Mouse (Mus musculus): Measurements from ENCODE around the gene Edn2. TPM values are rescaled to one million over a fixed set of nuclear protein-coding genes. Genes with fewer than 3 reads are reported as not detected.

Gene Edn2
- polyA plus RNA-seq, 1 experiment from 2014 or later = not detected

DNA sequence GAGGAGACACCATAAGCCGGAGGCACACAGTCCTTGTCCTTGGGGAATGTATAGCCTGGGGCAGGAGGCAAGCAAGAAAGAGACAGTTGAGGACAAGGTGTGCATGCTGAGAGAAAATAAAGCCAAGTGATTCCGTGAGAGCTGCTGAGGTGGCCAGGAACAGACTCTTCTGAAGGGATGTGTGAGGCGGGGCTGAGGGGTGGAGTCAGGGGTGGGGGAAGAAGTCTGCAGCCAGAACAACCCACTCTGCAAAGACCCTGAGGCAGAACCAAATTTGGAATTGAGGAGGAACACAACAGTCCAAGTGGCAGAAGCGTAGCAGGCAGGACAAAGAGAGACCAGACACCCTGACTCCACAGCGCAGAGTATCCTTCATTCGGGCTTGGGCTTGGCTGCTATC, 51.1 kb downstream of the Edn2 start:
- Histone ChIP-seq H3K4me1 (ENCODE audit: control insufficient read depth, insufficient read depth, low read depth, low read length) (no peaks in the 10 kb centered on the region), H3K27me3 (replicated peaks; ENCODE audit: control insufficient read depth, insufficient read depth, low read length) (no peaks in the 10 kb centered on the region; the same call in 1 of the 2 replicates), H3K9ac (ENCODE audit: low read depth, low read length) (no peak overlapping the region), H3K4me3 (ENCODE audit: low read length) (no peak overlapping the region), H3K4me2 (ENCODE audit: low read length) (no peak overlapping the region), H3K27ac (ENCODE audit: low read depth, low read length) (no peak overlapping the region), H3K36me3 (ENCODE audit: control insufficient read depth, insufficient read depth, low read length) (no peaks in the 10 kb centered on the region), H3K9me3 (ENCODE audit: control insufficient read depth, low read length) (no peaks in the 10 kb centered on the region)
- no peak for ATAC-seq
- 69% methylated on average over 6 of the region's 6 CpGs for WGBS

- ATAC-seq = no peak
- Histone ChIP-seq H3K4me1 (ENCODE audit: control insufficient read depth, insufficient read depth, low read depth, low read length) (no peaks in the 10 kb centered on the region), H3K9ac (ENCODE audit: low read depth, low read length) (no peak overlapping the region), H3K27ac (ENCODE audit: low read depth, low read length) (no peak overlapping the region), H3K4me2 (ENCODE audit: low read length) (no peak overlapping the region), H3K9me3 (ENCODE audit: control insufficient read depth, low read length) (no peaks in the 10 kb centered on the region), H3K4me3 (ENCODE audit: low read length) (no peak overlapping the region), H3K36me3 (ENCODE audit: control insufficient read depth, insufficient read depth, low read length) (no peaks in the 10 kb centered on the region), H3K27me3 (replicated peaks; ENCODE audit: control insufficient read depth, insufficient read depth, low read length) (no peaks in the 10 kb centered on the region; the same call in 1 of the 2 replicates)
- 48% methylated on average over 3 of the region's 3 CpGs for WGBS
Observed at GRCm38 (mm10) chr4:120212812-120213211, 51.8 kb downstream of the Edn2 start.

DNA sequence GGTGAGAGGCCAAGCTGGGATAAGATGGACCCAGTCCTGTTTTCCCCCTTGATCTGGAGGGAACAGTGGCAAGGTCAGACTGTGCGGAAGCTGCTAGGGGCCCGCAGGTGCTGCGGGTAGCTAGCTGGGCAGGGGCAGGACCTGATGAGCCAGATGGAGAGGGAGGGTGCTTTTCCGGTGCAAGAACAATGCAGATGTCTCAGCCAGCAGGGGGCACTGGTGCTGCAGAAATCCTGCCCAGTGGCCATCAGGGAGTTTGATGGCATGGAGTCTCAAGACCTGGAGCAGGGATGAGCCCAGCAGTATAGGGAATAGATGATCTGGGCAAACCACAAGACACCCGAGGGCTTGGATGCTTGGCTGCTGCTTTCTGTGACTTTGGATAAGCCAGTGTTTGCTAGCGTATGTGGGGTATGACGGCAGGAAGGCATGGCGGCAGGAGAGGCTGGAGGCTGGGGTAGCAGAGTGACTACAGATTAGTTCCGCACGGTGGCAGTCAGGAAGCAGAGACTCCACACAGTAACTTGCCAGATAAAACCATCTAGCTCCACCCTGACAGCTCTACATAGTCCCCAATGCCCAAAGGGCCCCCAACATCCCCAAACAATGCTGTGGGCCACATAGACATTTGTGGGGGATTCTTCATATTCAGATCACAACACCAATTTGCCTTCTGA, 55.0 kb downstream of the Edn2 start:
- peak; percentile 57 for ATAC-seq
- H3K9me3 ChIP-seq (ENCODE audit: control insufficient read depth, low read length) = no peaks in the 10 kb centered on the region
- H3K4me2 ChIP-seq (ENCODE audit: low read length) = no peak overlapping the region
- H3K36me3 ChIP-seq (ENCODE audit: control insufficient read depth, insufficient read depth, low read length) = no peaks in the 10 kb centered on the region
- no peak overlapping the region for H3K27ac ChIP-seq (ENCODE audit: low read depth, low read length)
- no peaks in the 10 kb centered on the region for H3K4me1 ChIP-seq (ENCODE audit: control insufficient read depth, insufficient read depth, low read depth, low read length)
- no peaks in the 10 kb centered on the region; the same call in 1 of the 2 replicates for H3K27me3 ChIP-seq (replicated peaks; ENCODE audit: control insufficient read depth, insufficient read depth, low read length)
- no peak overlapping the region for H3K4me3 ChIP-seq (ENCODE audit: low read length)
- WGBS = 31% methylated on average over 10 of the region's 10 CpGs
- no peak overlapping the region for H3K9ac ChIP-seq (ENCODE audit: low read depth, low read length)

DNA sequence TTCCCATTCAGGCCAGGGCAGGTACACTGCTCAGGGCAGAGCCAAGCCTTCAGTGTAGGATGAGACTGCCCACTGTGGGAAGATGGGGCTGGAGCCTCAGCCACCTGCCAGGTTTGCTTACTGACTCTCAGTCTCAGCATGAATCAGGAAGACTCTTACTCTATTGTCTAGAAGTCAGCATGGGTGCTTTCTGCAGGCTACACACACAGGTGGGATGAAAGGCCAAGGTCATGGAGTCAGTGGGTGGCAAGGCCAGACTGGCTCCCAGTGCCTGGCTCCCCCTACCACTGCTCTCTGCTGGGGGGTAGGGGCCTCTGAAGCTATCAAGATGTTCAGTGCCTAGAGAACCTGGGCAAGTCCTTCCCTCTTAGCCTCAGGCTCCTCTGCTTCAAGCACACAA, 55.9 kb downstream of the Edn2 start:
- no peaks in the 10 kb centered on the region; the same call in 1 of the 2 replicates for H3K27me3 ChIP-seq (replicated peaks; ENCODE audit: control insufficient read depth, insufficient read depth, low read length)
- no peaks in the 10 kb centered on the region for H3K9me3 ChIP-seq (ENCODE audit: control insufficient read depth, low read length)
- H3K36me3 ChIP-seq (ENCODE audit: control insufficient read depth, insufficient read depth, low read length) = no peaks in the 10 kb centered on the region
- H3K4me1 ChIP-seq (ENCODE audit: control insufficient read depth, insufficient read depth, low read depth, low read length) = peaks cover 3% of the 10 kb centered on the region; the same call in 1 of the 2 replicates
- H3K27ac ChIP-seq (ENCODE audit: low read depth, low read length) = no peak overlapping the region
- no peak overlapping the region for H3K4me3 ChIP-seq (ENCODE audit: low read length)
- H3K4me2 ChIP-seq (ENCODE audit: low read length) = no peak overlapping the region
- ATAC-seq = no peak
- H3K9ac ChIP-seq (ENCODE audit: low read depth, low read length) = no peak overlapping the region

Other genes starting within 250 kb of the Edn2 start
- gene AL607142.1, start 96.2 kb upstream of the Edn2 start, polyA plus RNA-seq (2015; fragmentation: Nextera tagmentation; extraction: Ambion mirVana) = not detected in 2 replicates
- 0.85 and 1.1 TPM in 2 replicates for gene Foxo6, start 126.1 kb downstream of the Edn2 start, polyA plus RNA-seq (2015; fragmentation: Nextera tagmentation; extraction: Ambion mirVana)
- 74.5 and 90.0 TPM in 2 replicates for gene Scmh1, start 244.1 kb downstream of the Edn2 start, polyA plus RNA-seq (2015; fragmentation: Nextera tagmentation; extraction: Ambion mirVana)